Mouse (Mus musculus) adrenal gland, adult 8-10 months (tissue): ENCODE results near the gene Dcdc2b. TPM values are rescaled to one million over a fixed set of nuclear protein-coding genes. Genes with fewer than 3 reads are reported as not detected.

Source experiments
- DNase-seq: peaks from one replicate; pipeline ENCODE4 v3.0.0; 2022
- total RNA-seq, 4 experiments: library from RNA; stranded (reverse); gene quantifications; 2 replicates each; pipeline ENCODE4 v1.2.4; 2022

Dcdc2b gene
- 1 to 10 TPM; 1.4 to 4.2 (median 2.8) TPM for total RNA-seq

- no peak for DNase-seq
These were observed at the start of gene Dcdc2b for GRCm38 (mm10) chr4:129614093-129614492. Gene Dcdc2b, minus strand, starts transcription at chr4:129614257.

DNA sequence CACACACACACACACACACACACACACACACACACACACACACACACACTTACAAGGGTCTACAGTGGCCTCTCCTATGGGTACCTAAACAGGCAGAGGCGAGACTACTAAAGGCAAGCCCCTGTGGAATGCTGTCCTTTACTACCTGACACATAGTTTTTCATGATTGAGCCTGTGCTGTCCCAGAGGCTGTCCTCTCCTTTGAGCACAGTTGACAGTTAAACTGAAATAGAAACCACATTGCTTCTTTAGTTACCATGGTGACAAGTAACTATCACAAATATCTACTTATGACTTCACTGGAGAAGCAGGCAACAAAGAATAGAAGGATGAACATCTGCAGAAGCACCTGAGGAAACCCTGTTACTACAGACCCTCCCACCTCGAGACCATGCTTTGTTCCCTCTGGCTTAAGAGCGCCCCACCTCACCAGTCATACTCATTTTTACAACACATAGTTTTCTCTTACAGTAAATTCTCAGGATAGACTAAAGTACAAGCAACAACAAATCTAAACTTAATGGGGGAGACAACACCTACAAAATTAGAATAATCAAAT is 48.3 kb upstream of the Dcdc2b start:
- no peak for DNase-seq

- no peak for DNase-seq
These were observed 47.5 kb upstream of the Dcdc2b start for GRCm38 (mm10) chr4:129661584-129661983.

- no peak for DNase-seq
These were observed 40.7 kb upstream of the Dcdc2b start for GRCm38 (mm10) chr4:129654770-129655169.

DNA sequence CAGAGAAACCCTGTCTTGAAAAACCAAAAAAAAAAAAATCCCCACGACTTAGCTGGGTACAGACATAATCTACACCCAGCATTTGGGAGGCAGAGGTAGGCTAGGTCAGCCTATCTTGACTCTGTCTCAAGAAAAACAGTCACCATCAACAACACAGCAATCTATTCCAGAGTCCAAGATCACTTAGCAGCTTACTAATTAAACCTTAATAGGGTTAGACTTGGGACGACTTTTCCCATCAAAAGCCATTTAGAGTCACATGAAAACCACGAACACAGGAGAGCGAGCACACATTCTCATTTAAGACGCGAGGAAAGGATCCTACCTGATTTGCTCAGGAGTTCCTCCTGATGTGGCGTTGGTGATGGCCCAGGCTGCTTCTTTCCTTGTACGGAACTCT is 36.3 kb upstream of the Dcdc2b start:
- DNase-seq, result no peak

DNA sequence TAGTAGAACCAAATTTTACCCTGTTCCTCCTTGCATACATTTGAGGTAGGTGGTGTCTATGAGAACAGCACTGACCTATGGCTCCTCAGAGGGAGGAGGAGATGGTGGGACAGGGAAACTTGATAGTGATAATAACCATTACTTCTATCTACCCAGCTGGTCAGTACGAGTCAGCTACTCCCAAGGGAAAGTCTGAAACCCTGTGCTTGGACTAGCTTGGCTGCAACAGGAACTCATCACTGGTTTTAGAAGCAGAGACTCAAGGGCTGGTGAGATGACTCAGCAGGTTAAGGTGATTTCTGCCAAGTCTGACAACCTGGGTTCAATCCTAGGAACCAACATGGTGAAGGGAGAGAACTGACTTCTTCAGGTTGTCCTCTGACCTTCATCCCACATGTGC is 34.6 kb upstream of the Dcdc2b start:
- DNase-seq, result no peak

GRCm38 (mm10) chr4:129645204-129645603 is 31.1 kb upstream of the Dcdc2b start:
- no peak for DNase-seq

GRCm38 (mm10) chr4:129641756-129642155 is 27.7 kb upstream of the Dcdc2b start:
- no peak for DNase-seq

- DNase-seq, result peak; percentile 96
These were observed 26.8 kb upstream of the Dcdc2b start, which contains the start of gene Txlna for GRCm38 (mm10) chr4:129640638-129641467. Gene Txlna, minus strand, starts transcription at chr4:129641065.

- DNase-seq, result no peak
These were observed 26.1 kb upstream of the Dcdc2b start for GRCm38 (mm10) chr4:129640101-129640637.

GRCm38 (mm10) chr4:129639221-129639620 is 25.2 kb upstream of the Dcdc2b start:
- no peak for DNase-seq

DNA sequence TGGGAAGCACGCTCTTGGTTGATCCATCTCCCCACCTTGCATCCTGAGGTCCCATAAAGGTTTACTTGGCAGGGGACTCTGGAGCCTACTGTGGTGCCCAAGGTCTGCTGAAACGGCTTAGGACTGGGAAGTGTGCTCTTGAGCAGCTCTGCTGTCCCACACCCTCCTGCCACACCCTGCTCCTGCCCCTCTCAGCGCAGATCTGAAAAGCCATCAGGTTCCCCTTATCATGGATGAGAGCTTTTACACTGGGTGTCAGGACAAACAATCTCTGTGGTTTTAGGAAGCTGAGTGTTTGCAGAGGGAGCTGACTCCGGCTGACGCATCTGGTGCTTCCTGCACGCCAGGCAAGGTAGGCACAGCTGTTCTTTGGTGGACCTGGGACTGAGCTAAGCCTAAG is 19.8 kb upstream of the Dcdc2b start:
- DNase-seq, result no peak

- no peak for DNase-seq
These were observed 17.8 kb upstream of the Dcdc2b start for GRCm38 (mm10) chr4:129631867-129632266.

DNA sequence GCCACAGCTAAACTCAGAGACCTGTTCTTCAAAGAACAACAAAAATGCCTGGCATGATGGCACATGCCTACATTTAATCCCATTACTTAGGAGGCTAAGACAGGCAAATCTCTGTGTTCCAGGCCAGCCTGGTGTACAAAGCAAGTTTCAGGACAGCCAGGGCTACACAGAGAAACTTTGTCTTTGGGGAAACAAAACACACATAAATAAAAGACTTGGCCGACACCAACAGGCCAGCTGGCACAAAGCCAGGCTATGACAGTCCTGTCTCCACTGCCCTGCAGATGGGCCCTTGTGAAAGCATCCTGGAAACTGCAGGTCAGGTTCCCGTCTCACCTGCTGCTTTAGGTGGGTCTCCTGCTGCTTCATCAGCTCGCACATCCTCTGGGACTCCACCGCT is 16.9 kb upstream of the Dcdc2b start:
- no peak for DNase-seq

GRCm38 (mm10) chr4:129626035-129626434 is 12.0 kb upstream of the Dcdc2b start:
- DNase-seq, result no peak

DNA sequence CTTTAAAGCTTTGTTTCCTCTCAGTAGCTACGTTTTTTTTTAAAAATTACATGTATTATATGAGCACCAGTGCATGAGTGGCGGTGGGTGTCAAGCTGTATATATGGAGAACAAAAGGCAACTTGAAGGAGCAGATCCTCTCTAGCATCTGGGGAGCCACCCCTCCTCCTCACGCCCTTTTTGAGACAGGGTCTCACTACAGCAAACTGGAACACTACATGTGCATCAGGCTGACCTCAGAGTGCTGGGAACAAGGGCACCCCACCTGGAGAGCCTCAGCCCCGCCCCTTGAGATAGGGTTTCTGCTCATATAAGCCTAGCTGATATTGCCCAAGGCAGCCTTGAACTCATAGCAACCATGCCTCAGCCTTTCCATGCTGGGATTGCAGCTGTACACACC is 11.4 kb upstream of the Dcdc2b start:
- DNase-seq, result no peak

- no peak for DNase-seq
These were observed 10.9 kb upstream of the Dcdc2b start for GRCm38 (mm10) chr4:129625029-129625370.

- peak; percentile 87 for DNase-seq
These were observed 10.4 kb upstream of the Dcdc2b start for GRCm38 (mm10) chr4:129624281-129625028.

GRCm38 (mm10) chr4:129623681-129624091 is 9.6 kb upstream of the Dcdc2b start, which contains the start of gene Ccdc28b:
Gene Ccdc28b, minus strand, starts transcription at chr4:129623947.
- DNase-seq, result no peak

DNA sequence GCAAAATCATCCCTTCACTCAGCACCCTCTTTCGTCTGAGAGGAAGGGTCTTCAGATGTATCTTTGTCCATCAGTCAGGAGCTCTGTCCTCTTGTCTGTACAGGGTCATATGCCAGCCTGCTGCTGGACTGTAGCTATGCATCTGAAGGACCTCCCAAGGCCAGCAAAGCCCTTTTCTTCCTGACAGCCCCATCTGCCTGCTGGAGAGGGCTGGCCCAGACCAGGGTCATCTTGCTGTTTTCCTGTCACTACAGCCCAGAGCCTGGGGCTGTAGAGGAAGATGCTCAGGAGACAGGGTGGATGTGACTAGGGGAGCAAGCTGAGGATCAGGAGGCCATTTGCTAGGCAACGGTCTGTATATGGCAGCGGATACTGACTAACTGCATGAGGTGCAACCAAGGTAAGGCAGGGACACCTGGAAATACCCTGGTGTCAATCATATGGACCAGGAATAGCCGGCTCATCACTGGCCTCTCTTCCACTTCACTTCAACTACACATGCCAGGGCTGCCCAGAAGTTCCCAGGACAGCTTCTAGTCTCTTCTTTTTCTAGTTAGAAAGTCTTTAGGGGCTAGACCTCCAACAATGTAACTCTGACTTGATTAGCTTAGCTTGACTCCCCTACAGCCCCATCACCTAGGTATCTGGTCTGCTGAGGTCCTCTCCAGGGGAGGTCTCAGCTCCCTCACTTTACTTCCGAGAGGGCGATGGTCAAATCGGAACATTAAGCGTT is 8.9 kb upstream of the Dcdc2b start:
- DNase-seq, result no peak

DNA sequence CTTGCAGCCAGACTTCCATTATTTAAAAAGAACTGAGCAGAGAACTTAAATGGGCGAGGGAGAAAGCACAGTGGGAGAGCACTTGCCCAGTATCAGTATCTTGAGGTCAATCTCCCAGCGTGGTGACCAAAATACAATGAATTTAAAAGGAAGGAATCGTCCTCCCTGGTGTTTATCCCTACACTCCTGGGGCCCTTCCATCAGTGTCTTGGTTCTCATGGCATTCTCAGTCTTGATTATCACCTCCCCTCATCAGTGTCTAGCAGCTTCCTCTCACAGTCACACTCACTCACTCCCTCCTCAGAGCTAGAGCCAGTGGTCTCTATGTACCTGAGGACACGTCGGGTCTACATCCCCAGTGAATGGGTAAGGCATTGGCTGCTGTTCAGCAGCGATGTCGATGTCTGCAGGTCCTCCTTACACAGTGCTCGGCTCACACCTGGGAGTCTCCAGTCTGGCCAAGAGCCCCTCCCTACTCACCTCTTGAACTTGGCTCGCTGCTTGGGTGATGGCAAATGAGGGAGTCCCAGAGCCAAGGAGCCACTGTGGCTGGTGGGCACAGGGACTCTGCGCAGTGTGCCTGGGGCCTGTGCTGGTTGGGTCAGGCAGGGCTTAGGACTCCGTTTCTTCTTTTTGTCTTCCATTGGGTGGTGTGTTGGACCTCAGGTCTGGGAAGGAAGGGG is 8.2 kb upstream of the Dcdc2b start:
- DNase-seq, result no peak
